Mouse (Mus musculus): ENCODE data around the gene Mak. TPM values are rescaled to one million over a fixed set of nuclear protein-coding genes. Genes with fewer than 3 reads are reported as not detected.
"Not testable (repeated sequence)": the region's sequence is repeated elsewhere in the genome, so short reads cannot be mapped to it uniquely, and the experiment has no call there.

Mak gene
- polyA plus RNA-seq, 1 experiment from 2014 or later: 0.57 TPM

DNA sequence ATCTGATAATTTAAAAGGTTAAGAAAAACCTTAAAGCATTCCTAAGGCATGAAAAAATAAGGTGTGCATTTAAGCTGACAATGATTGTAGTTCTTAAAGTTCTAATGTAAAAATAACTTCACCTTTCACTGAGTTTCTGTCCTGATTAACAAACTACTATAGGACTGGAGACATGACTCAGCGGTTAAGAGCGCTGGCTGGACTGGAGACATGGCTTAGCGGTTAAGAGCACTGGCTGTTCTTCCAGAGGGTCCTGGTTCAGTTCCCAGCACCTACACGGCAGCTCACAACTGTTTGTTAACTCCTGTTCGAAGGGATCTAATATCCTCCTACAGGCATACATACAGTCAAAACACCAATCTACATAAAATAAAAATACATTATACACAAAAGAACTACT is 77.5 kb downstream of the Mak start:
- Histone ChIP-seq H3K27ac (replicated peaks; ENCODE audit: low read depth, low read length) (no peak overlapping the region), H3K4me2 (ENCODE audit: low read depth, severe bottlenecking) (peak overlapping the region; percentile 62), H3K36me3 (ENCODE audit: control insufficient read depth, insufficient read depth, low read length) (peaks cover 2% of the 10 kb centered on the region; the same call in 1 of the 2 replicates), H3K9me3 (ENCODE audit: control insufficient read depth, low read length) (no peaks in the 10 kb centered on the region), H3K9ac (ENCODE audit: low read length) (no peak overlapping the region), H3K4me1 (ENCODE audit: control insufficient read depth, insufficient read depth, low read length) (no peaks in the 10 kb centered on the region), H3K4me3 (ENCODE audit: low read depth, low read length) (peak overlapping the region; percentile 67), H3K27me3 (ENCODE audit: control insufficient read depth, insufficient read depth, low read length) (no peaks in the 10 kb centered on the region)
- DNase-seq (ENCODE audit: low spot score): no peak
- 89% methylated on average over 5 of the region's 5 CpGs for WGBS
- ATAC-seq (ENCODE audit: insufficient number of reproducible peaks, low FRiP score, low TSS enrichment, low read depth): no peak

DNA sequence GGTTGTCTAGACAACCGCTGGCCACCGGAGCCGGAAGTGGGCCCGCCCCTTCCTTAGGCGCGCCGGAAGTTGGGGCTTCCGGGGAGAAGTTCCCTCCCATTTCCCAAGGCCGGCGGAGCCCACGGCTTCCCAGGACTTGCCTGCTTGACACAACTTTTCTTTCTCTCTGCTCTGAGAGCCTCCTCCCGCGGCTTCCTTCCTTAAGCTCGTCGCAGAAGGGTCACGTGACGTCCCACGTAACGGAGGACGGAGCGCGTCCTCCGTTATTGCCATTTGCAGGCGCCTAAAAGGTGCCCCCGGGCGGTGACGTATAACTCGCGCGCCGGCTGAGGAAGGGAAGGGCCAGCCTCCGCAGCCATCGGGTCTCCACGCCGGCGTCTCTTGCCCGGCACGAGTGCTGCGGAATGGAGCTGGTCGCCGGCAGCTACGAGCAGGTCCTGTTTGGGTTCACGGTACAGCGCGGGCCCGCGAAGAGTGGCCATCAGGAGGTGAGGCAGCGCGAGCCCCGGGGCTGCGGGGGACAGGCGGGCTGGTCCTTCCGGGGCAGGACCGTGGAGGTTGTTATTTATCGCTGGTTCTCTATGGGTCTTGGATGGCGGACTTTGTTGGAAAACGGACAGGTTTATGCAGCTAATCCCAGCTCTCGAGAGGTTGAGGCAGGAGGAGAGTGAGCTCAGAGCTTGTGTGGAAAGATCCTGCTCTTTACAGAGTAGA is 78.4 kb downstream of the Mak start, which contains the start of gene Pak1ip1:
Pak1ip1 (plus strand) TSS at position 98 of the 714 bp plus-strand sequence.
- H3K9me3 ChIP-seq (ENCODE audit: control insufficient read depth, low read length): no peaks in the 10 kb centered on the region
- DNase-seq (ENCODE audit: low spot score) (peak; percentile 95), ATAC-seq (ENCODE audit: insufficient number of reproducible peaks, low FRiP score, low TSS enrichment, low read depth) (peak; percentile 95)
- H3K4me1 ChIP-seq (ENCODE audit: control insufficient read depth, insufficient read depth, low read length): no peaks in the 10 kb centered on the region
- H3K4me3 ChIP-seq (ENCODE audit: low read depth, low read length): peak within 1 kb of the TSS; percentile 67
- peaks cover 2% of the 10 kb centered on the region; the same call in 1 of the 2 replicates for H3K36me3 ChIP-seq (ENCODE audit: control insufficient read depth, insufficient read depth, low read length)
- H3K27me3 ChIP-seq (ENCODE audit: control insufficient read depth, insufficient read depth, low read length): no peaks in the 10 kb centered on the region
- WGBS: 0% methylated on average over 58 of the region's 58 CpGs
- H3K4me2 ChIP-seq (ENCODE audit: low read depth, severe bottlenecking): peak within 1 kb of the TSS; percentile 88
- peak within 1 kb of the TSS; percentile 75 for H3K9ac ChIP-seq (ENCODE audit: low read length)
- peak within 1 kb of the TSS; percentile 90 for H3K27ac ChIP-seq (replicated peaks; ENCODE audit: low read depth, low read length)

DNA sequence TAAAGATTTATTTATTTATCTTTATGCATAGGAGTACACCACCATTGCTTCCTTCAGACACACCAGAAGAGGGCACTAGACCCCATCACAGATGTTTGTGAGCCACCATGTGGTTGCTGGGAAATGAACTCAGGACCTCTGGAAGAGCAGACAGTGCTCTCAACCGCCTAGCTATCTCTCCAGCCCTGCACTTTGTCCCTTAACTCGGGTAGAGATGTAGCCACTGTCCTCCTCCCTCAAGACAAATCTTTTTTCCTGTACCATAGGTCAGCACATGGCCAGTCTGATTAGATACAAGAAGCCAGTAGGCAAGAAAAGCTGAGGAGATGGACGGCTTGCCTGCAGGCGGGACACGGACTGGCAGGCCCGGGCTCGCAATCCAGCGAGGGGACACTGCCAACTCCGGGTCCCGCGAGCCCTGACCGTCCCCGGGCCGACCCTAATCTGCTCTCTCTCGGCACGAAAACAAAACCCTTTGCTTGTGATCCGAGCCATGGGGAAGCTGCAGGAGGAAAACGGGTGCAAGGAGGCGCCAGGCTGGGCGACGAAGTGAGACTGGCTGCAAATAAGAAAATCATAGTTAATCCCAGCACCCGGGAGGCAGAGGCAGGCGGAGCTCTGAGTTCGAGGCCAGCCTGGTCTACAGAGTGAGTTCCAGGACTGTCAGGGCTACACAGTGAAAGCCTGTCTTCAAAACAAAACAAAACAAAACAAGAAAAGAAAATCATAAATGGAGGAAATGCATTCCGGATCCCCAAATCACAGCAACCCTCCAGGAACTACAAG is 79.2 kb downstream of the Mak start:
- peak overlapping the region; percentile 88 for H3K4me2 ChIP-seq (ENCODE audit: low read depth, severe bottlenecking)
- H3K4me3 ChIP-seq (ENCODE audit: low read depth, low read length): peak overlapping the region; percentile 67
- H3K9ac ChIP-seq (ENCODE audit: low read length): peak overlapping the region; percentile 75
- peak overlapping the region; percentile 90; the same call in 1 of the 2 replicates for H3K27ac ChIP-seq (replicated peaks; ENCODE audit: low read depth, low read length)
- H3K36me3 ChIP-seq (ENCODE audit: control insufficient read depth, insufficient read depth, low read length): peaks cover 2% of the 10 kb centered on the region; the same call in 1 of the 2 replicates
- peak; percentile 48 for DNase-seq (ENCODE audit: low spot score)
- WGBS: under 1% methylated on average over 25 of the region's 25 CpGs
- no peaks in the 10 kb centered on the region for H3K4me1 ChIP-seq (ENCODE audit: control insufficient read depth, insufficient read depth, low read length)
- no peaks in the 10 kb centered on the region for H3K27me3 ChIP-seq (ENCODE audit: control insufficient read depth, insufficient read depth, low read length)
- ATAC-seq (ENCODE audit: insufficient number of reproducible peaks, low FRiP score, low TSS enrichment, low read depth): peak; percentile 23; the same call in 1 of the 2 replicates
- H3K9me3 ChIP-seq (ENCODE audit: control insufficient read depth, low read length): no peaks in the 10 kb centered on the region

DNA sequence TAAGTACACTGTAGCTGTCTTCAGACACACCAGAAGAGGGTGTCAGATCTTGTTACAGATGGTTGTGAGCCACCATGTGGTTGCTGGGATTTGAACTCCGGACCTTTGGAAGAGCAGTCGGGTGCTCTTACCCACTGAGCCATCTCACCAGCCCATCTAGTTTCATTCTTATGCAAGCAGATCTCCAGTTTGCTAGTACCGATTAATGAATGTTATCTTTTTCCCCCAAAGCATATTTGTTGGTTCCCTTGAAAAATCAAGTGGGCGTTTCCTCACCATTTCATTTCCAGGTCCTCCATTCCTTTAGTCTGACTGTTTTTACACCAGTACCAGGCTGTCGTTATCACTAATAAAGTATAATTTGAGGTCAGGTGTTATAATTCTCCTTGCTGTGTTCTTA is 81.0 kb downstream of the Mak start:
- not testable (repeated sequence) for H3K9ac ChIP-seq (ENCODE audit: low read length); H3K27ac ChIP-seq (replicated peaks; ENCODE audit: low read depth, low read length); H3K27me3 ChIP-seq (ENCODE audit: control insufficient read depth, insufficient read depth, low read length); H3K9me3 ChIP-seq (ENCODE audit: control insufficient read depth, low read length); ATAC-seq (ENCODE audit: insufficient number of reproducible peaks, low FRiP score, low TSS enrichment, low read depth); H3K4me2 ChIP-seq (ENCODE audit: low read depth, severe bottlenecking); H3K4me3 ChIP-seq (ENCODE audit: low read depth, low read length); H3K4me1 ChIP-seq (ENCODE audit: control insufficient read depth, insufficient read depth, low read length); H3K36me3 ChIP-seq (ENCODE audit: control insufficient read depth, insufficient read depth, low read length); DNase-seq (ENCODE audit: low spot score)
- WGBS: 86% methylated on average over 5 of the region's 5 CpGs

DNA sequence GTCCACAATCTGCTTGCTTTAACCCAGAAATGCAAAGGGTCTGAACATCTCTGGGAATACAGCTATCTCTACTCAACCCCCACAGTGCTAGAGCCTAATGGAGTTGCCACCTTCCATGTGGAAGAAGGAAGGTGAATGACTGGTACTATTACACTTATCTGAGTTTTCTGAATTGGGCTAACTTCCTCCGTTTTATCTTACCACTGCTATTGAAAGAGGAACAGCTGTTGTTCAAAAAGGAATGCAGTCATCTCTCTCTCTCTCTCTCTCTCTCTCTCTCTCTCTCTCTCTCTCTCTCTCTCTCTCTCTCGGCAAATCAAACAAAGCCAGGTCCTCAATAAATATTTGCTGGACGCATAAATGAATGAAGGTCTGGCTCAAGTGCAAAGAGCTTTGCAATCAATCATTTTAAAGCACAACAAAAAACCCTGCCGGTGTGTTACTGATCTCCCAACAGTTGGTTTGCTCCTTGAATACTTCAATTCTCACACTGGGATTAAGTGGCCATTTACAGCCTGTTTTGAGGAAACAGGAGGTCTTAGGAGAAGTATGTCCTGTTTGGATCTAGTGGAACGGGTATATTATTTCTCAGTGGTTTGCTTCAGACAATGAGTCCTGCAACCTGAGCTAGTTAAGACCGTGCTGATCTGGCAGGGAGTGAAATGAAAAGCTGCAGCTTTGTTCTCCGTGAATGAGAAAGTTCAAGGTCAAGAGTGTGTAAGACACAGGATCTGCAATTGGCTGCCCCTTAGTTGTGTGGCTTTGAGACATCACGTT is 84.8 kb downstream of the Mak start:
- DNase-seq (ENCODE audit: low spot score) (no peak), ATAC-seq (ENCODE audit: insufficient number of reproducible peaks, low FRiP score, low TSS enrichment, low read depth) (no peak; the same call in 1 of the 2 replicates)
- Histone ChIP-seq H3K36me3 (ENCODE audit: control insufficient read depth, insufficient read depth, low read length) (no peaks in the 10 kb centered on the region), H3K27ac (replicated peaks; ENCODE audit: low read depth, low read length) (no peak overlapping the region), H3K4me2 (ENCODE audit: low read depth, severe bottlenecking) (no peak overlapping the region), H3K9me3 (ENCODE audit: control insufficient read depth, low read length) (no peaks in the 10 kb centered on the region), H3K9ac (ENCODE audit: low read length) (no peak overlapping the region), H3K27me3 (ENCODE audit: control insufficient read depth, insufficient read depth, low read length) (no peaks in the 10 kb centered on the region), H3K4me1 (ENCODE audit: control insufficient read depth, insufficient read depth, low read length) (no peaks in the 10 kb centered on the region), H3K4me3 (ENCODE audit: low read depth, low read length) (no peak overlapping the region)
- 48% methylated on average over 8 of the region's 8 CpGs for WGBS

DNA sequence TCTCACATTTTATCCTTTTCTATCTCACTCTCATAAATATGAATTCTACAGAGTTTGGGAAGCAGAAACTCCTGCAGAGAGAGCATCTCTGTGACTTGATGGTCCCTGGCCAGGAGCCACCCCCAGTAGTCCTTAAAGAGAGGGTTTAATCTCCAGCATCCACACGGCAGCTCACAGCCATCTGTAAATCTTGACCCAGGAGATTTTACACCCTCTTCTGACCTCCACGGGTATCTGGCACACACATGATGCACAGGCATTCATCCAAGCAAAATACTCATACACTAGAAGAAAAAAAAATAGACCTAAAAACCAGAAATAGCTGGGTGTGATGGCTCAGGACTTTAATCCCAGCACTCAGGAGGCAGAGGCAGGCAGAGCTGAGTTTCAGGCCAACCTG is 91.1 kb downstream of the Mak start:
- WGBS: 58% methylated on average over 2 of the region's 2 CpGs
- H3K9ac ChIP-seq (ENCODE audit: low read length): no peak overlapping the region
- no peak for ATAC-seq (ENCODE audit: insufficient number of reproducible peaks, low FRiP score, low TSS enrichment, low read depth)

DNA sequence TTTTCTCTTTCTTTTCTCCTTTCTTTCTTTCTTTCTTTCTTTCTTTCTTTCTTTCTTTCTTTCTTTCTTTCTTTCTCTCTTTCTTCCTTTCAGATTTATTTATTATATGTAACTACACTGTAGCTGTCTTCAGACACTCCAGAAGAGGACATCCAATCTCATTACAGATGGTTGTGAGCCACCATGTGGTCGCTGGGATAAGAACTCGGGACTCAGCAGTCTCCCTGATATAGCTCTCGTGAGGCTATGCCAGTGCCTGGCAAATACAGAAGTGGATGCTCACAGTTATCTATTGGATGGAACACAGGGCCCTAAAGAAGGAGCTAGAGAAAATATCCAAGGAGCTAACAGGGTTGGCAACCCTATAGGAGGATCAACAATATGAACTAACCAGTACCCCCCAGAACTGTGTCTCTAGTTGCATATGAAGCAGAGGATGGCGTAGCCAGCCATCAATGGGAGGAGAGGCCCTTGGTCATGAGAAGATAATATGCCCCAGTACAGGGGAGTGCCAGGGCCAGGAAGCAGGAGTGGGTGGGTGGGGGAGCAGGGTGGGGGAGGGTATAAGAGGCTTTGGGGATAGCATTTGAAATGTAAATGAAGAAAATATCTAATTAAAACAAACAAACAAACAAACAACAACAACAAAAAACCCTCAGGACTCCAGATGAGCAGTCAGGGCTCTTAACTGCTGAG is 91.8 kb downstream of the Mak start:
- not testable (repeated sequence) for H3K9ac ChIP-seq (ENCODE audit: low read length); H3K4me1 ChIP-seq (ENCODE audit: control insufficient read depth, insufficient read depth, low read length); ATAC-seq (ENCODE audit: insufficient number of reproducible peaks, low FRiP score, low TSS enrichment, low read depth); H3K27me3 ChIP-seq (ENCODE audit: control insufficient read depth, insufficient read depth, low read length); H3K9me3 ChIP-seq (ENCODE audit: control insufficient read depth, low read length); H3K4me2 ChIP-seq (ENCODE audit: low read depth, severe bottlenecking); DNase-seq (ENCODE audit: low spot score); H3K36me3 ChIP-seq (ENCODE audit: control insufficient read depth, insufficient read depth, low read length); H3K27ac ChIP-seq (replicated peaks; ENCODE audit: low read depth, low read length); H3K4me3 ChIP-seq (ENCODE audit: low read depth, low read length)
- 66% methylated on average over 4 of the region's 4 CpGs for WGBS

More for the DNA sequence above, 91.1 kb downstream of the Mak start:
- Histone ChIP-seq H3K36me3 (ENCODE audit: control insufficient read depth, insufficient read depth, low read length) (no peaks in the 10 kb centered on the region), H3K4me3 (ENCODE audit: low read depth, low read length) (no peak overlapping the region), H3K27me3 (ENCODE audit: control insufficient read depth, insufficient read depth, low read length) (no peaks in the 10 kb centered on the region), H3K4me2 (ENCODE audit: low read depth, severe bottlenecking) (no peak overlapping the region), H3K9me3 (ENCODE audit: control insufficient read depth, low read length) (no peaks in the 10 kb centered on the region), H3K27ac (replicated peaks; ENCODE audit: low read depth, low read length) (no peak overlapping the region), H3K4me1 (ENCODE audit: control insufficient read depth, insufficient read depth, low read length) (no peaks in the 10 kb centered on the region)
- DNase-seq (ENCODE audit: low spot score): no peak
